Mouse (Mus musculus) layer of hippocampus, postnatal 10 days (tissue): Measurements from ENCODE around the gene Glipr2. TPM values are rescaled to one million over a fixed set of nuclear protein-coding genes. Genes with fewer than 3 reads are reported as not detected.
A peak's percentile ranks its signal among the peaks of the same experiment; 100 is the strongest.

Source experiments
- DNase-seq, 2 experiments: peaks; one replicate each; pipeline ENCODE4 v3.0.0; 2021; ENCODE audit warnings: low spot score in 2 of 2
- long read RNA-seq: library from polyadenylated mRNA; stranded (forward); transcript quantifications from one replicate; pipeline ENCODE4 v2.0.0, GENCODE M21; 2023
- total RNA-seq, 2 experiments: library from RNA; stranded (reverse); gene quantifications; 2 replicates each; pipeline ENCODE4 v1.2.3; 2021

Gene Glipr2
- total RNA-seq: 1 to 10 TPM; 1.9 to 2.4 TPM
- long read RNA-seq, partial matches to known transcripts: 0 of 3 reads
- long read RNA-seq, other reads (novel, unspliced or antisense): 1 of 3 reads

DNA sequence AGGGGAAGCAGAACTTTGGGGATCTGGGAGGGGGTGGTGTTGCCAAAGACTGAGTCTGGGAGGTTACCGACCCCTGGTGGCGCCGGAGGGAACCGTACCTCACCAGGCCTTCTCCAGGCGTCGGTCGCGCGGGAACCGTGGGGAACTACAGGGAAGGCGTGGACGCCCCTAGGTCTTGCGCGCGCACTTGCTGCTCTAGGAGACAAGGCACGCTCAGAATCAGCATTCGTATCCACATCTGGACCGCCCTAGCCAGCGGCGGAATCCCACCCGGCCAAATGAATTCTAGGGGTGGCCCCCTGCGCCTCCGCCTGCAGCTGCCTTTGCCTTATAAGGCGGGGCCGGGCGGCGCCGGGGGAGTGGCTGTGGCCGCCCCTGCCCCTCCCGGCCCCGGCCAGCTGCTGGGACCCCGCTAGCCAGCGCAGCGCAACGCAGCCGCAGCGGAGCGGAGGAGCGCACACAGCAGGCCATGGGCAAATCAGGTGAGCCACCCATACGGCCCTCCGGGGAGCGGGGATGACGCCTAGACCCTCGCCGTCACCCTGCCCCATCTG is at the start of gene Glipr2:
Gene Glipr2, plus strand, starts transcription at position 110 of the 554 bp plus-strand sequence.
- DNase-seq: peak; percentile 85 to 86

DNA sequence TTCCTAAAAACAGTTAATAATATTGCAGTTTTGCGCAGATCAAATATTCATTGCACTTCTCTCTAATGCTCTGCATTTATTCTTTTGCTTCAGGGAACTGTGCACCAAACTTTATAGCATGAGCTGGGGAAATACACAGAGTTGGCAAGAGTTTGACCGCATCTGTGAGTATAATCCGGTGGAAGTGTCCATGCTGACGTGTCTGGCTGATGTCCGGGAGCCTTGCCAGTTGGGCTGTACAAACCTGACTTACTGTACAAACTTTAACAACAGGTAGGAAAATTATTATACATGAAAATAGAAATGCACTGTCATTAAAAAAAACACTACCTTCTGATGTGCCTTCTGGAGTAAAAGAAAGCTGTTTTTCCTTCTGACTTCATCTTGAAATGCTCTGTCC is 39.0 kb upstream of the Glipr2 start:
- DNase-seq: no peak

DNA sequence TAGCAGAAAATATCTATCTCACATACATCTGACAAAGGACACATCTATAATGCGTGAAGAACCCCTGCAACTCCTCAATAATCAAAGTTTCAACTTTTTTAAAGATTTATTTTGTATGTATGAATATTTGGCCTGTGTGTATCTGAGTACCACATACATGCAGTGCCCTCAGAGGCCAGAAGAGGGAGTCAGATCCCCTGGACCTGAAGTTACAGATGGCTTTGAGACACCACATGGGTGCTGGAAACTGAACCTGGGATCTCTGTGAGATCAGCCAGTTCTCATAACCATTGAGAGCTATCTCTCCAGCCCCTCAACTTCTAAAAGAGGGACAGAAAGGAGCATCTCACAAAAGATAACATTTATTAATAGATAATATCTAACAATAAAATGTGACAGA is 36.6 kb upstream of the Glipr2 start:
- DNase-seq: no peak

DNA sequence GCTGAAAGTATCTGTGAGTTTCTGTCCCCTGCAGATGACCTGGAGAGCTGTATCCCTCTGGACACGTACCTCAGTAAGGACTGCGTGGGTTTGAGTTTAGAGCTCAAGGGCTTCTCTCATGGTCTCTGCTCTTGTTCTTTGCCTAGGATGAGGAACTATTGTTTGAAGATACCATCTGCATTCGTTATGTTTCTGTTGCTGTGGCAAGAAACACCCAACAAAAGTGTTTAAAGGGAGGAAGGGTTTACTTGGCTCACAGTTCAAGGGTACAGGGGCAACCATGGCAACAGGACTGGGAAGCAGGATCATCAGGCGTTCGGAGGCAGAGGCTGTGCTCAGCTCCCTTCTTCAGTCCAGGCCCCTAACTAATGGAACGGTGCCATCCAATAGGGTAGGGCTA is 32.1 kb upstream of the Glipr2 start:
- no peak for DNase-seq

DNA sequence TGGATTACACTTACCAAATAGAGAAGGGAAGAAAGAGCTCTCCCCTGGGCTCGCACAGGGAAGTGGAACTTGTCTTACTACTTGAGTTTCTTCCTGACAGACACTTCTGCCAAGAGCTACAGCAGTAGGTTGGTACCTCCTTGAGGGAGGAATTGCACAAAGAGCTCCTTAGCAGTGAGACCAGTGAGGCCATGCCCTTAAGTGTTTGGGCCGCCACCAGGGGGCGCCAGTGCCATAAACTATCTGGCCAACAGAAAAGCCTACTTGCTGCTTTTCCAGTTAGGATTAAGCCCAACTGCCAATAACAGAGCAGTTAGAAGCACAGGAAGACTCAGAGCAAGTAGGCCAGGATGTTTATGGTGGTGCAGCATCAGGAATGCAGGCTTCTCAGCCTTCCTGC is 31.4 kb upstream of the Glipr2 start:
- peak; percentile 81 to 84 for DNase-seq

DNA sequence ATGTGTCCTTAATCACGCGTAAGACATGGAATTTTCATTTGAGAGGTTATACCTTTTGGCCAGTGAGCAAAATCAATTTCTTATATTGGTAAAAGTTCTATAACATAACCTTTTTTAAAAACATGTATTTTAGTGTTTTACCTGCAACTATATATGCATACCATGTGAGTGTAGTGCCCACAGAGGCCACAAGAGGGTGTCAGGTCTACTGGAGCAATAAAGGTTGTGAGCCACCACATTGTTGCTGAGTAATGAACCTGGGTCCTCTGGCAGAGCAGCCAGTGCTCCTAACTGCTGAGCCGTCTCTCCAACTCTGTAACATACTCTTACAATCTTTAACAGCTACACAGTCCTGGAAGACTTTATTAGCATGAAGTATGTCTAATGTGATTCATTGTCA is 29.4 kb upstream of the Glipr2 start:
- DNase-seq: peak in 1 of 2 experiments; percentile 28

DNA sequence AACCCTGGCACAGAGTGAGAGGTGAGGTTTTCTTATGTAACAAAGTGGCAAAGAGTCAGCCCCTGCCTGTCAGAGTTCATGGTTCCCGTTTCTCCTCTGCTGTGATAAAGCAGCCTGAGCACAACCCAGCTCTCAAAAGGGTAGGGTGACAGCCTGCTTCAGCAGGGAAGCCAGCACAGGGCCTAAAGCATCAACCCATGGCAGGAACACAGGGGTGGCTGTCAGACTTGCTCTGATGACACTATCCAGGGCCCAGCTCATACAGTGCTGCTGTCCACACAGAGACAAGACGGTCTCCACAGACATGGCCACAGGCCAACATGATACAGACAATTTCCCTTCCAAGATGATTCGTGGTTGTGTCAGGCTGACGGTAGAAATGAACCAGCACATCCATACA is 25.3 kb upstream of the Glipr2 start:
- DNase-seq: no peak

DNA sequence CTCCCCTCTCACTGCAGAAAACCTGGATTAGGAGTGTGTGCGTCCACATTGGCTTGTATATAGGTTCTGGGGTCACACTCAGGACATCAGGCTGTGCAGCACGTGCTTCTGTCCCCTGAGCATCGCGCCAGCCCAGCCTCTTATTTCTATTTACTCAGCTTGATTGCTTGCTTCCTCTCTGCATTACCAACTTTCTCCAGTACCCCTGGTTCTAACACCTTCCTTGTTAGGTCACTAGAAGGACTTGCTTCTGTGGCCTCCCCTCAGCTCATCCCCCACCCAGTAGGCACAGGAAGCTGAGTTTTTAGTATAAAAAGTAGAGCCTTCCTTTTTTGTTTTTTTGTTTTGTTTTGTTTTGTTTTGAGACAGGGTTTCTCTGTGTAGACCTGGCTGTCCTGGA is 21.0 kb upstream of the Glipr2 start:
- DNase-seq: no peak

DNA sequence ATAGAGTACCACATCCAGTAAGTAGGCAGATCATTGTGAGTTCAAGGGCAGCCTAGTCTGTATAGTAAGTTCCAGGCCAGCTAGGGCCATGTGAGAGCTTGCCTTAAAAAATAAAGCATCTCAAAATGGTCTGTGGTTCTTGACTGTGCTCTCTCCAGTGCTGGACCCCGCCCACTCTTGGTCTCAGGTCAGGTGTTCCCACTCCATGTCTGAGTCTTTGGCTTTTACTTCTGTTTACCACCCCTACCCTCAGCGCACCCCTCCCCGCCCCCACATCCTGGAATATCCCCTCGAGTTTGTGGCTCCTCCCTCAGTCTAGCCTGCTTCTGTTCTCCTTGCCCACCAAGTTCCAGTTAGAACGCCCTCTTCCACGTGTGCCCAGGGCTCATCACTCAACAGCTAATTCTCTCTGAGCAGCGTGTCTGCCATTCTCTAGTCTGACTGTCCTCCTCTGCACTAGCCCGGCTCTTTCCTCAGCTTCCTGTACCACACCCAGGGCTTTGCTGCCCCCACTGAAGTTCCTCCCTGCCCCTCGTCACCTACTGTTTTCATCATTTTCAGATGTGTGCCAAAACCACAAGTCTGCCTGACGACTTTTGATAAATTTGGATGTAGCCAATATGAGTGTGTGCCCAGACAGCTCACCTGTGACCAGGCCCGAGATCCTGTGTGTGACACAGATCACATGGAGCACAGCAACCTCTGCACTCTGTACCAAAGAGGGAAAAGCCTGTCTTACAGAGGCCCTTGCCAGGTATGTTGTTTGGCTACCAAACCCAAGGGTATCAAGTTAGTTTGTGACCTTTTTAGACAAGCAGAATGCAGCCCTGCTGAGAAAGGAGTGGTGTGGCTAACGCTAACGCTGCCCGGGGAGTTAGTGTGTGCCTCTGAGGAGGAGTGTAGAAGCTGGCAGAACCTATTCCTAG is 20.2 kb upstream of the Glipr2 start:
- no peak for DNase-seq

DNA sequence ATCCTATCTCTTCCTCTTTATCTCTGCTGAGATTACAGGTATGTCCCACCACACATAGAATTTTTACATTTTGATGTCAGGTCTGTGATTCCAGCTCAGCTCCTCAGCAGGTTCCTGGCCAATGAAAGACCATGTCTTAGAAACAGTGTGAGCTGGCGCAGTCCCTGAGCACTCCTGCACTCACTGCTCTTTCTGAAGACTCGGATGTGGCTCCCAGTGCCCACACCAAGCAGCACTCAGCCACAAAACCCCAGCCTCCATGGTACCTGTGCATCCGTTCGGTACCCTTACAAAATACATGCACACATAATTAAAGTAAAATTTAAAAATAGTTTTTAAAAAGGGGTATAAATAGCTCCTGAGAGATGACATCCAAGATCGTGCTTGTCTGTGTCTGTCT is 15.9 kb upstream of the Glipr2 start:
- DNase-seq: no peak

DNA sequence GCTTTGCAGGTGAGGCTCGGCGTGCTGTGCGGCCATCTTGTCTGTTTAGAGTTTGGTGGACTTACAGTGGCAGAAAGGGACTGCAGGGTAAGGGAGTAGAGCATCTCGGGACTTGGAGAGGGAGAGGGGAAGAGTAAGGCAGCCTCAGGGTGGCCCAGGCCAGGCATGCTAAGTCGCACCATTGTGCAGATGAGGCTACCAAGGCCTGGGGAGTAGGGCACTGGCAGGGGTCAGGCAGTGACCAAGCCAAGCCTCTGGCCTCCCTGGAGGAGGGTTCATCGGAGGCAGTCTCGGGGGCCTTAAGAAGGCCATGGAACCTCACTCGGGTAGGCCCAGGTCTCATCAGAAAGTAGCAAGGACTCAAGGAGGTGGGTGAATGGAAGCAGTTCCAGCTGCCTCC is 14.8 kb upstream of the Glipr2 start:
- no peak for DNase-seq

DNA sequence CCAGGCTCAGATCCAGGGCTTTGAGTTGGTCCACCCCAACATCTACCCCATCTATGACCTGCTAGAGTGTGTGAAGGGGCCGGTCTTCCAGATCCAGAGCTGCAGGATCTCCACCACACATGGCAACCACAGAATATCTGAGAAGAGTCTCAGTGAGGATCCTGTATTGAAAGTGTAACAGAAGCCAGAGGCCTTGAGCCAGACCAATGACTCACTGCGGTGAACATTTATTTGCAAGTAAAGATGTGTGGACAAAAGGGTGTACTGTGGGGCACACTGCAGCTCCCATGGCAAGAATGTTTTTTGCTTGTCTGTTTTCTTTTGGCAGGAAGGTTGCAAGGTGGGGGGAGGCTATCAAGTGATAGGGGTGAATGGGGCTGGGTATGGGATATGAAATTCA is 9.6 kb upstream of the Glipr2 start:
- no peak for DNase-seq

DNA sequence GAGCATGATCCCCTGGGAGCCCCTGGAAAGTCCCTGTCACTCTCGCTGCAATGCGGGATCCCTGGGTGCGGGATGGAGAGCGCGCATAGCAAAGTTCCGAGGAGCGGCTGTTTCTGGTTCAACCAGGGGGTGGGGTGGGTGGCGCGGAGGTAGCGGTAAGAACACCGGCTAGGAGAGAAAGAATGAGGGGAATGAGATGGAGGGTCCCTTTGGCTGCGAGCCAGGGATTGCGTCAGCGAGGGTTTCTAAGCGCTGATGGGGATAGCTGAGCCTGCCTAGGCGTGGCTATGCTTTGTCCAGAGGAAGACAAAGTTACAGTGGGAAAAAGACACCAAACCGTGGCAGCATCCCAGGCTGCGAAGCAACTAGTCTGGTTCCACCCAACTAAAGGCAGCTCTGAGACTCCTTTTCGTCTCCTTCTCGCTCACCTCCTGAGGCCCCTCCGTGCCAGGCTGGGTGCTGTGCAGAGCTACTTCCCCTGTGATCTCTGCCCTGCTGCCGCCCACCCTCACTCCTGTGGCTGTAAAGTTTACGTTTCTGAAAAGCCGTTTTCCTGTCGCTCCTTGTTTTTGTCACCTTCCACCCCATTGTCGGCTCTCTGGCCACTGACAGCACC is 753 bp downstream of the Glipr2 start:
- DNase-seq: peak; percentile 44 to 60

DNA sequence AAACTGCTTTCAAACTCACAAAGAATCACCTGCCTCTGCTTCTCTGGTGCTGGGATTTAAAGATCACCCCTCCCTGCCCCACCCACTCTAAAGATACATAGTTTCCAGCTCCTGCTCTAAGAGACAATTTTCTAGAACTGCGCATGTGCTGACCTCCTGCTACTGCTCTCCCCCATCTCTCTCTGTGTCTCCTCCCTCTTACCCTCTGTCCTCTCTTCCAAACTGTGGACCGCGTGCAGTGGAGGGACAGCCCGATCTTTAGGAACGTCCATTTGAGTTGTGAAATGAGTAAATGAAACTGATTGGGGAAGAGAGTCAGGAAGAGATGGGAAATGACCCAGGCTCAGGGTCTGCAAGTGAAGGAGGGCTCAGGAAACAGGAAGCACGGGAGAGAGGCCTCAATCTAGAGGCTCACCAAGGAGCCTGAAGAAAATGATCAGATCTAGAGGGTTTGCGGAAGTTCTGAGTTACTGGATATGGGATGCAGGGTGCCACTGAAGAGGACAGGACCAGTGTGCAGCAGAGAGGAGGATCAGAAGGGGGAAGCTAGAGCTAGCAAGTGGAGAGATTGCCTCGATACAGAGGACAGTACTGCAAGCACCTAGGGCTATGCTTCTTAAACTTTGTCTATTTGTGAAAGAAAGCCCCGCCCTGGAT is 2.5 kb downstream of the Glipr2 start:
- DNase-seq: no peak

DNA sequence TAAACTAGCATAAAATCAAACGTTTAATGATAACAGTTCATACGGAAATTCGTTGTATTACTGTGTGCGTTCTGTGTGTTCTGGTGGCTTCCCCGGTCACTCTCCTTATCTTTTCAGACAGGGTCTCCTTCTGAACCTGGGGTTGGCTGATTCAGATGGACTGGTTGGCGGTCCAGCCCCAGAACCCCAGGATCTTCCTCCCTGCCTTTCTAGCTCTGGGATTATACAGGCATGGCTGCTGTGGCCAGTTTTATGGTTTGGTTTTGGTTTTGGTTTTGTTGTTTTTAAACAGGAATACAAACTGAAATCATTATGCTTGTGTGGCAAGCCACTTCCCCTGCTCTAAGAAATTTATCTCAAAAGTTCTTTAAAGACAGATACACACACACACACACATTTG is 3.0 kb downstream of the Glipr2 start:
- DNase-seq: no peak

DNA sequence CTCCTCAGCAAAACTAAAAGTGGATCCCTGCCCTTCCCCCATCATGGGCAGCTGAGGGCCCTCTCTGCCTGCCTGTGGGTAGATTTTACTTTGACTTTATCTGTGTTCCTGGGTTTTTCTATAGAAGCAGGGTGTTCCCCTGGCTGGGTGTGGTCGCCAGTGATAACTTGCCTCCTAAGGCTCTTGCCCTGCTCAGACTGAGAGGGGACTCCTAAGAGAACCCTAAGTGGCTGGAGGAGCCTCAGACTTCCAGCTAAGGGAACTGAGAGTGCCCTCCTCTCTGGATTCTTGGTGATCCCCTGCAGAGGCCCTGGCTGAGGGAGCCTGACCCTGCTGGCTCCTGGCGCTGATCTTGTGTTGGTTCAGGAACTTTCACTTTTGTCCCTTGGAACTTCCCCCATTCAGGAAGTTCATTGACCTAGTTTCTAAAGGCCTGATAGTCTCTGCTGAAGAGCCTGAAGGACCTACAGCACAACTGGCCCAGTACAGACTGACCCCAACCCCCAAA is 7.2 kb downstream of the Glipr2 start:
- no peak for DNase-seq

DNA sequence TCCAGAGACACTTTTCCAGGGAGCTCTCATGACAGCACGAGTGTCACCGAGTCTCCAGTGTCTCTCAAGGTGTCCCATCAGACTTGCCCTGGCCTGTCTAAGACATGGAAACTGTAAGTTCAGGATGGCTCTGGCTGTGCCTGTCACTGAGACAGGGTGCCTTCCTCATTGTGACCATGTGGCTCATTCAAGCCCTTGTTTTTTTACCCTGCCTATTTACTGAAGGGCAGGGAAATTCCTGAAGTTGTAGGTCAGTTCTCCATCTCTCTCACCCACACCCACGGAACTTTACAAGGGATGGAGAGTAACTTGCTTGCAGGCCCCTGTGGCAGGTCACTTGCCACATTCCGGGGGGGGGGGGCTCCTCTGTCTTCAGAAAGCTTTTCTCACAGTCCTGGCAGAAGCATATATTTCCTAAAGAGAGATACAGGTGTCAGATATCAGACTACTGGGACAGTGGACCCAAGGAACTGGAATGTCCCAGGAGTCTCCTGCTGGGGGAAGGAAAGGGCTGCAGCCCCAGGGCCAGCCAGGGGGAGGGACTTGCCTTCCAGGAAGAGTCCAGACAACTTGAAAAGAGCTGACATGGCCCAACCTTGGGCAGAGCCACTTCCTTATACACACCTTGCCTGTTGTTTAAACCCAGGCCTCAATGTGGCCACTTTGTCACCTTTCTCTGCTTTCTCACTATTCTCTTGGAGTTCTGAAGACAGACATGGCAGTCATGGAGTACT is 7.9 kb downstream of the Glipr2 start:
- DNase-seq: no peak

DNA sequence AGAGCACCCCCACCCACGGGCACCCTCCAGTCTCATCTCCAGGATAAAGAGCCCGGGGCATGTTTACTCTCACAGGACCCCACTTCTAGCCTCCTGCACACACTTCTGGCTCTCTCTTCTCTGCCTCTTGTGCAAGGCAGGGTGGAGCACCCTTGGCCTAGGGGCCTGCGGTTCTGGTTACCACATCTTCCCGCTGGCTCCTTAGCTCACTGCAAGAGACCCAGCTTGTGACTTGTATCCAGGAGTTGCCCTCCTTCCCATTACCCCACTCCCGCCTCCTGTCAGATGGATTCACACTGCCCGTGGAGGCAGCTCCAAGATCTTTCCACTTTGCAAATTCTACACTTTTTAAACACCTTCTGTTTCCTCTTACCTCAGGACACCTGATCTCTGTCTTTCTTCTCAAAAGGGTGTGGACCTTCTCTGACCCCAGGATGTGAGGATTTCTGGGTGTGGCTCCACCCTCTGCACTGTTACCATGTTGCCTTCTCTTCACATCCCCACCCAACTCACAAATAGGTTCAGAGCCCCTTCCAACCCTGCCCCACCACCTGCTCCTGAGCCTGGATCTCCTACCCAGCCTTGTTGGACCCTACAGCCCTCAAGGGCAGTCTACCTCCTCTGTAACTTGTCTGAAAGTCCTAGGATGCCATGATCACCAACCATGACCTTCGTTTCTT is 8.8 kb downstream of the Glipr2 start:
- DNase-seq: no peak

DNA sequence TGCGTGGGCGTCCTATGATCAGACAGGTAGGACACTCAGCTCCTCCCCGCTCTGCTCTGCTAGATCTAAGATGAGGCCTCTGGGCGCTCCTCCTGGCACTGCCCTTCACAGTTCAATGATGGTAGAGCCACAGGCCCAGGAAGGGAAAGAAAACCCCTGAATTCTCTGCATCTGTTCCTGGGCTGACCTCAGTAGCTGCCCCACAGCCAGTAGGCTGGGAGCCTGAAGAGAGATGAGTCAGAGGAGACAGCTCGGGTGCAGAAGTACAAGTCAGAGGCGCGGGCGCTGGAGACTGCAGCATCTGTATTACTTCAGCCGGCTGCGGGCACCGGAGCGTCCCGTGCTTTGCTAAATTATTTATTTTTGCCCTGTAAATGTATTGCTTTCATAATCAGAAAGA is 11.4 kb downstream of the Glipr2 start:
- DNase-seq: peak; percentile 25 to 35

DNA sequence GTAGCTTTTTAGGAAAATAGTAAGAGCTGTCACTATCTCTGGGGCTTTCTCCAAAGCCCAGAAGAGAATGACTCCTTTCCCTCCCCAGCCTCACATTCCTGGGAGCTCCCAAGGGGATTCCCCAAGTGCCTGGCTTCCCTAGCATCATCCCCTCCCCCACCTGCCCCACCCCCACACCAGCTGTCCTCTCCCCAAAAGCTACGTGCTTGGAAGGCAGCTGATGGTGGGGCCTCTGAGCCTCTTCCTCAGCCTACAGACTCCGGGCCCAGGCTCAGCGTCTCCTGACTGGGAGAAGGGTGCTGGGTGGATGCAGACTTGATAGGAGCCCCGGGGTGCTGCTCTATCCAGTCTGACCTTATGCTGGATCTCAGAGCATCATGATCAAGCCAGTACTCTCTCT is 12.2 kb downstream of the Glipr2 start:
- no peak for DNase-seq
